Mouse (Mus musculus): Measurements from ENCODE around the gene Rb1. TPM values are rescaled to one million over a fixed set of nuclear protein-coding genes. Genes with fewer than 3 reads are reported as not detected.

The Rb1 gene
- polyA plus RNA-seq (2012; rRNA removed) = 12.8 and 13.7 TPM in 2 replicates

DNA sequence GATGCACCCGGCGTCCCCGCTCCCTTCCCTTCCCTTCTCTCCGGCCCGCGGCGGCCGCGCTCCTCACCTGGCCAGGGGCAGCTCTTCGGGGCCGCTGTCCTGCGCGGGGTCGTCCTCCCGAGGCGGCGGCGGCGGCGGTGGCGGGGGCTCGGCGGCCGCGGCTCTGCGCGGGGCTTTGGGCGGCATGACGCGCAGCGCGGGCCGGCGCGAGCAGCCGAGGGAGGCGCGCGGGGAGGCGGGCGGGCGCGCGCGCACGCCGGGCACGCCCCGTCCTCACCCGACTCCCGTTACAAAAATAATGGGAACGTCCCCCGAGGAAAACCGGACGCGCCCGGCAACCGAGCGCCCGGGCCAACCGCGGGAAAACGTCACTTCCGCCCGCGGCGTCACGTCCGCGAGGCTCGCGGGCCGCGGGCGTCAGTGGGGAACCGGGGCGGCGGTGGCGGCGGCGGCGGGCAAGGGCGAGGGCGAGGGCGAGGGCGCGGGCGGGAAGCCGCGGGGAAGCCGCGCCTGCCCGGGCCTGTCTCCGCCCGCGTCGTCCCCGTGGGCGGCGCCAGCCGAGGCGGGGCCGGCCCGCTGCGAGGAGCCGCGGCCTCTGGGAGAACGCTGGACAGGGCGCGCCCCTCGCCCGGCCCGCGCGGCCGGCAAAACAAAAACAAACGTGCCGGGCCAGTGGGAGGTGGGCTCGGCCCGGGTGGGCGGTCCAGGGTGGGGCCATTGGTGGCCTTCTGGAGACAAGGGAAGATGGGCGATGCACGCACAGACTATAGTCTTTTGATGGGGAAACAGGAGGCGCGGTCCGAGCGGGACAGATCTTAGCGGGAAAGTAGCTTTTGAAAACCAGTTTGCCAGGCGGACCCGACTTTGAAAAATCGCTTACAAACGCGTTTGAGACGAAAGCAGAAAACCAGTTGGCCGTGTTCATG, at the start of gene Rb1:
TSS of gene Rb1 (minus strand) at position 367 of the 926 bp plus-strand sequence.
- peak; percentile 84 for DNase-seq (ENCODE audit: low spot score)

DNA sequence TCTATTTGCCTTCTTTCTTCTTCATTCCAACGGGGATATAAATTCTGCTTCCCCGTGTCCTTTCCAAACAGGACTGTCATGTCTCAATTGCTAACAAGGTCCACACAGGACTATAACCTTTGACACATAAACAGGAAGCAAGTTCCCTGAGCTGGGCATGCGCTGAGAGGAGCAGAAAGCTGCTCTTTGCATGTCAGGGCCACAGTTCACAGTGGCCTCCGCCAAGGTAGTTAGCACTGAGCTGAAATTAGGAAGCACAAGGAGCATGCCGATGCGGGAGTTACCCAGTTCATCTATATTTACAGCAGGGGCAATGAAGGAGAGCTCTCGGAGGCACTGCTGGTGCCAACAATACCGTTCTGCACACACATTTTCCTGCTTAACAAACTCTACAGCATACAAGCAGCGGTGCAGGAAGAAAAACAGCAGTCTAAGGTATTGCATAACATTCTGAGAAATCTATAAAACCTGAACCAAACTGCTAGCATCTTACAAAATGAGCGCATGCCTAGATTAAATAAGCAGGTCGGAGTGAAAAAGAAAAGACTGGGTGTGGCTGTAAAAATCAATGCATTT, 48.8 kb upstream of the Rb1 start:
- no peak for DNase-seq (ENCODE audit: low spot score)

DNA sequence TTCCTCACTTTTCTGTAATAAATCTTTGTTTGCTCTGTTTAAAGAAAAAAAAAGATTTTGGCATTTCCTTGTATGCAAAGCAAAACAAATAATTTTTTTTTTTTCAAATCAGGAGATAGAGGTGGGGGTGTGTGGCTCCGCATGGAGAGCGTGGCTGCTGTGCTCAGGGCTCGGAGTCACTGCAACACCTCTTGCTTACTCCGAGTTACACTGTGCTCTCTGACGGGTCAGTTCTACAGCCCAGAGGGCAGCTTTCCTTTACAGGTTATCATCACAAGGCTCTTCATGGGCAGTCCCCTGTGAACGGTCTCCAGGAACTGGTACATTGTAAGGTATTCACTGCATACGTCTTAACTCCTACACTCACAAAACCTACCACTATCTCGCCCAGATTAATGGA, 48.0 kb upstream of the Rb1 start:
- DNase-seq (ENCODE audit: low spot score) = no peak

DNA sequence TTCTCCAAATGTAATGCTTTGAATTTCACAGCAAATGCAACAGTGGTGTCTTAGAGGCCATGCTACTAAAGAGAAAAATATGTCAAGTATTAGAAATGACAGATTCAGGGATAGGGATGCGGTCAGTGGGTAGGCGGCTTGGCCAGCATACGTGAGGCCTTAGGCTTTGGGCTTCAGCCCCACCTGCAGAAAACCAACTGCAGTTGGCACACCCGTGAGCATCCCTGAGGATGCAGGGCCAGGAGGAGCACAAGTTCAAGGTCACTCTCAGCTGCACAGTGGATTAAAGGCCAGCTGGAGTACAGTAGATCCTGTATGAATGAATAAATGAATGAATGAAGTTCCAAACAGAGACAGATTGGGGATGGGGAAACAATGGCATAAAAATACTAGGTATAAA, 47.4 kb upstream of the Rb1 start:
- DNase-seq (ENCODE audit: low spot score) = no peak

DNA sequence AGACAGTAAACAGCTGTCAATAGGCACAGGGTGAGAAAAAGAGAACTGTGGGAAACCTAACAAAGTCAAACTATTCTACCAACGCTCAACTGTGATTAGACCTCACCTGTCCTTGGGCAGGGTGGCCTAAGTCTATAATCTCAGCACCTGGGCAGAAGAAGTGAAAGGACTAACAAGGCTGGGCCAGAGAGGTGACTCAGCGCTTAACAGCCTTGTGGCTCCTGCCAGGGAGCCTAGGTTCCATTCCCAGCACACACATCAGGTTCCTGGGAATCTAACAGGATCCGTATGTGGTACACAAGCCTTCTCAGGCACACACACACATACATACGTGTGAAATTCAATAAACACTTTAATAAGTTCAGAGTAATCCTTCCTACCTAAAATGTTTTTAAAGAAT, 46.0 kb upstream of the Rb1 start:
- no peak for DNase-seq (ENCODE audit: low spot score)

DNA sequence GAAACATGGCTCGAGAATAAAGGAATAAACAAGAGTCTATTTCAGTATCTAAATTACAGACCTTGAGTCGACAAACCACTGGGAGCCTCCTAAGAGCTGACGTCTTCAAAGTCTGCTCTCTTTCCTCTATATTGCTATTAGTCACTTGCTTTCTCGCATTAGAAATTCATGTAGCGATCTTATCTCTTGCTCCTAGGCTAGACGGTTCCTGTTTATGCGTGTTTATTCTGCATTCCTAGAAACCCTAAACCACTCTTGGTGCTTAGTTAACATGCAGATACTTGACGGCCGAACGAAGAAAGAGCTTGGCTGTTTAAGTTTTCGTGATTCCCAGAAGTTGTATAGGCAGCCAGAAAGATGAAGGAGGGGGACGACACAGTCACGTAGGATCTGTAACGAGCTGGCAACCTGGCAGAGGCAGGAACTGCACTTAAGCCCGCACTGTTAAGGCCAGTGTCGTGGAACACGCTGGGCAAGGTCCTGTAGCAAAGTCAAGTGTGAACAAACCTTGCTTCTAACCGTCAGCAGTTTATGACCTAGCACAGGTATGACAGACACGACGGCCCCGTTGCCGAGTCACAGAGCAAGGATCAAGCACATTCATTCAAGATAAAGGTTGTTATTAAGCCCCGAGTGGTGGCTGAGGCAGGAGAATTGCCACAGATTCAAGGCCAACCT, 45.2 kb upstream of the Rb1 start:
- DNase-seq (ENCODE audit: low spot score) = no peak

DNA sequence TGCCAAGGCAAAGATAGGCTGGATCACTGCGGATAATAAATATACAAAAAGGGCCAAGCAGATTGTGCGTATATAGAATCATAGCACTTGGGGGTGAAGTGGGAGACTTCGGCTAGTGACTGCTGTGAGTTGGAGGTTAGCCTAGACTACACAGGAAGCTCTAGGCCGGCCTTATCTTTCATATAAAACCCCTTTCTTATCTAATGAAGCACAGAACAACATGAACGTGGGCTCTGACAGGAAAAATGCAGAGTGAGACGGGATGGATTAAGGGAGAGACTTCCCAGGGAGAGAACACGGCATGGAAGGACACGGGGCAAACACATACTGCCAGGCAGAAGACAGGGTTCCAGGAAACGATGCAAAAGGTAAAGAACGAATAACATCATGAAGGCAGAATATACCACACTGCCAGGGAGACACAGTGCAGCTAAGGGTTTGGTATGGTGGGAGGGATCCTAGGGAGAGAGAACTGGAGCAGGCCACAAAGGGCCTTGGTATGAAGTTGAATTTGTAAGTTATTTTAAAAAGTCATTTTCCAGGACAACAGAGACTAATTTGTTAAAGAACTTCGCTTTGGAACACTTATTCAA, 44.6 kb upstream of the Rb1 start:
- no peak for DNase-seq (ENCODE audit: low spot score)

DNA sequence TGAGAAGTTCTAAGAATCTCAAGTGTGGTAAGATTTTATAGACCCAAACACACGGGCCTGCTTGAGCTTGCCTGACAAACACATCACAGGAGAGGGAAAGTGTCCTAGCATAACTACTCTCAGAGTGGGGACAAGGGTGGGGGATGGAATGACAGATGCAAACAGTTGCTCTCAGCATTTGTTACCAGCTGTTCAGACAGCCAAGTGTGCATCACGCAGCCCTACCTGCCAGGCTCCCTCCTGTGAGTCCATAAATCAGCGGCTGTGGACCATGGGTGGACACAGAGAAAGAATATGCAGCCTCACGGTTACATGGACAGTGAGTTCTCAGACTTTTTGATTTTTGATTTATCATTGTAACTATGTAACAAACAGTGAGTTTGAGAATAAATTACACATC, 44.0 kb upstream of the Rb1 start:
- DNase-seq (ENCODE audit: low spot score) = no peak

DNA sequence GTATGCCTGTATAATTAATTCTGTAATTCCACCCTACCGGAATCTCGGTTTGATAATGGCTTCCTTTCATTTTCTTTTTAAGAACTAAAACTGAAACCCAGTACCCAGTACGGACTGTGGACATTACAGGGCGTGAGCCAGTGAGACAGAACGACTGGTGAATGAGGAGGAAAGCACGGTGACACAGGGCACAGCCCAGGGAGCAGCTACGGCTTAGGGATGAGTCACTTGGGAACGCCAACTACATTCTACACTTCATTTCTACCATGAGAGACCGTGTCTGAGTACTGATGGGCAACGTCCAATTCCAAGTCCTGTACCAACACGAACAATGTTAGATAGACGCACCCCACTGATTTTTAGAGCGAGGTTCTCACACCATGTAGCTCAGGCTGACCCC, 43.3 kb upstream of the Rb1 start:
- DNase-seq (ENCODE audit: low spot score) = no peak

DNA sequence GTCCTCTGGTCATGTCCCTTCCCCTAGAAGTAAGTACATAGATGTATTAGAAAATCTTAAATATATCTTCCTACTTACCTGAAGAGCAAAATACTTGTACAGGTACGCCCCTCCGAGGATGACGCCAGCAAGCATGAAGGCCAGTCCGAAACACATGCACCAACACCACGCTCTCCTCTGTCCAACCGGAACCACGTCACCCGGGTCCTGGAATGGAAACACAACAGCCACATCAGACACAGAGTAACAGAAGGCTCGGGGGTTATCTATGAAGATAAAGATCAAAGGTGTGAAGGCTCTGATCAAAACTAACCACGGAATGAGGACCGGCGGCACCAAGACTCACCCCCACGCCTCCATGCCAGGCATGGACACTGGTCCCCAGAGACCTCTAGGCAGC, 42.6 kb upstream of the Rb1 start:
- DNase-seq (ENCODE audit: low spot score) = no peak

DNA sequence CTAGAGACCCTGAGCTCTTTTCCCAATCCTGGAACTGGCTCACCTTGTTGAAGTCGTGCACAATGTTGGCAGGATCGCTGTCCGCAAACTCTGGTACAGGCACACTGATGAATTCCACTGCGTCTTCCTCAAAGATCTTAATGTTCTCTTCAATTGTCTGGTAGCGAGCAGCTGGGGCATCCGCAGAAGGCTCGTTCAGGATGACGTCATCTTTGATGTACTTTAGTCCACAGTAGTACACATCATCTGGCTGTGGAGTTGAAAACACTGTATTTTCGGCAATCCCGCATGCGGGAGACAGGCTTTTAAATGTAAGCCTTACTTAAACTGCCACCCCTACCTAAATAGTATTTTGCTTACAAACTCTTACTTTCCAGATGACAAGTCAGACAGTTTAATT, 40.7 kb upstream of the Rb1 start:
- no peak for DNase-seq (ENCODE audit: low spot score)

DNA sequence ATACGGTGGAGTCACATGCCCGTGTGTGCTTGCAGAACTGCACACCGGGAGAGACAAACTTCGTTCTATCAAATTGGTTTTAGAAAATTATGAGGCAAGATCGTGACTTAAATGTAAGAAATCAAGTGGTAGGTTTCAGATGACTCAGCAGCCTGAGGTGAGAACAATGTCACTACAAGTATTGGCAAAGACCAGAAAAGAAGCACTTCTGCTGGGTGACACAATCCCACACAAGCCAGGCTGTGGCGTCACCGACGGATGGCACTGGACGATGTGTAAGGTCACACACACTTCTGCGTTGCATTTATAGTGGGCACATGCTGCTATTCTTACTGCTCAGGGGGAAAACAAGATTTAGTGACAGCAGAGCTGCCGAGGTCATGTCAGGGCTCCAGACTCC, 38.2 kb upstream of the Rb1 start:
- no peak for DNase-seq (ENCODE audit: low spot score)

DNA sequence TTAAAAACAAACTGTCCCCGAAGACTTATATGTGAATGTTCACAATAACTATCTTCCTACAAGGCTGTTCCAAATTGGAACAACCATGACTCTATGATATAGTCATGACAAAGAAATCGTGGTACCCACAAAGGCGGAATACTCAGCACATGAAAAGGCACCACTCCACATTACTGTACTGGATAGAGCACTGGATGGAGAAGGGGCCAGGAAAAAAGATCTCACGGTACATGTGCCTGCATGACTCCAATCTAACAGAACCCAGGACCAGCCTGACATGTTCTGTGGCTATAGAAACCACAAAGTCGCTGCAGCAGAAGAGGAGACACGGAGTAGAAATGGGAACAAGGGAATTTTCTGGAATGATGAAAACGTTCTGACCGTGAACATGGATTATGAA, 29.1 kb upstream of the Rb1 start:
- no peak for DNase-seq (ENCODE audit: low spot score)

DNA sequence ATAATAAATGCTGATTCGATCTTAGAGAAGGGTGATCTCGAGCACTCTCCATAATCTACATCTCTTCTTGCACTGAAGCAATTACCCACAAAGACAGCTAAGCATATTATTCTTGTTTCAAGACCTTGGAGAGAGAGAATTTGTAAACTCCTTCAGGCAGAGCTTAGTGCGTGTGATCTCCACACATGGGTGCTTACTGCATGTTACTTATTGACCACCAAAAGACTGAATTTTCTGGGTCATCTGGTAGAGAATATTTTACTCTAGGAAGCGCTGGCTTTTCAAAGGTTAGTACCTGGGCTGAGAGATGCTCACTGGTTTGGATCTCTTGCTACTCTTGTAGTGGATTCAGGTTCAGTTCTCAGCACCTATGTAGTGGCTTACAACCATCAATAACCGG, 25.5 kb upstream of the Rb1 start:
- DNase-seq (ENCODE audit: low spot score) = no peak

DNA sequence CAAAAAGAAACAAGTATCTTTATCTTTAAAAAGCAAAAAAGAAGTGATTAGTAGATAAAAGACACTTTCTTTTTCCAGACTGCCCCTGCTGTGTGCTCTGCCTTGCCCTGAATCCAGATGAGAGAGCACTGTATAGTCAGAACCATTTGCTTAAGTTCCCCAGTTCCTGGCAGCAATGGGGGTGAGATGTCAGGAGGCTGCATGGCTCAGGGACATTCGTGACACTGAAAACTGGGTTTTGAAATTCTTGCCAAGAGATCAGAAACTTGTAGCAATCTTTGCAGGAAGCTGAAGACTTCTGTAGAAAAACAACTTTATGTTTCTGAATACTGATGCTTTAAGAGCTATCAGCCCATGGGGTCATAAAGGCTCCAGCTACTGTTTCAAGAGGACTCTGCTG, 24.4 kb upstream of the Rb1 start:
- DNase-seq (ENCODE audit: low spot score) = no peak

DNA sequence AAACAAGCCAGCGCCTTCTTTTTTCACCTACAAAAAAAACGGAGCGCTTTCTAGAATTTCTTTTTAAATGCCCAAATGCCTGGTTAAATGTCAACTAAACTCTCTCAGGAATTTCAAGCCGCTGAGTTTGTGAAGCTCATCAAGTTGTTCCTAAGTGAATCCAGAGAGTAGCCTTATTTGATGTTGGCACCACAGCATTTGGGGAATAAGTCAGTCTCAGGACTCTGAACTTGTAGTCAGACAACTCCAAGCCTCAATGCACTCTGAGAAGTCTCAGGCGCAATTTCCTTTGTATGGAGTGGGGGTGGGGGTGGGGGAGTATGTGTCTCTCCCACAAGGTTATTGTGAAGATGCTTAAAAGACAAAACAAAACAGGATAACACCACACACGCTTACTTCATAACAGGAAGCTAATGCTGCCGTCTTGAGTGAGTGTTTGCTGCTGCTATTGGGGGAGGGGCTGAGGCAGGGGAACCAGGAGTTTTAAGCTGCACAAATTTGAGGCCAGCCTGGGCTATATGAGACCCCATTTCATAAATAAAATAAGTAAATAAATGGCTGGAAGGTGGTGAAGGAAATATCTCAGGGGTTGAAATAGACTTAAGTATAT, 23.5 kb upstream of the Rb1 start:
- no peak for DNase-seq (ENCODE audit: low spot score)

DNA sequence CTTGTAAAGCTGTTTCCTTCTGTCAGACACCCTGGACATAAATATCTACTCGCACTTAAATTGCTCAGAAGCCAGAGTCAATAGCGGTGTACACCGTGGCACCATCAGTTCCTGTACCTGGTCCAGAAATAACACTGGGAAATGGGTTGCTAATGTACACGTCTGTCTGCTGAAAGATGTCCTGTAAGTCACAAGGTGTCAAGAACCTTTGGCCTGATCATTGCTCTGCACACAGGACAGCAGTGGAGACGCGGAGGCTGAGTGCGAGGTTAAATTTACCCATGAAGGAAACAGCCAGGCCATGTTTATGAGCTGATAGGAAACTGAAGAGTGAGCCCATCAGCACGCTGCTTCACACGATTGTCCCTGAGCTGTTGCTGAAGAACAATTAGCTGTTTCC, 21.7 kb upstream of the Rb1 start:
- DNase-seq (ENCODE audit: low spot score) = no peak

DNA sequence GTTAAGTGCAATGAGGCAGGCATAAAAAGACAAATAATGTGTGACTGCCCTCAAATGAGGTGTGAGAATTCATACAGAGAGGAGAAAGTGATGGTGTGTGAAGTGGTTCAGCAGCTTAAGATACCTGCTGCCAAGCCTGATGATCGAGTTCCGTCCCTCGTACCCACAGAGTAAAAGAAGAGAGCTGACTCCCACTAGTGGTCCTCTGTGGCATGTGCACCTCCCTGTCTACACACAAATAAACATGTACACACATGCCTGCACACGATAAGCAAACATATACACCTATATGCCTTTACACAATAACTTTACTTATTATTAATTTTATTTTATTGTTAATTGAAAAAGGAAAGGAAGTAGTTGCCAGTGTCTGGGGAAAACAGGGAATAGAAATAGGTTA, 20.0 kb upstream of the Rb1 start:
- DNase-seq (ENCODE audit: low spot score) = no peak

DNA sequence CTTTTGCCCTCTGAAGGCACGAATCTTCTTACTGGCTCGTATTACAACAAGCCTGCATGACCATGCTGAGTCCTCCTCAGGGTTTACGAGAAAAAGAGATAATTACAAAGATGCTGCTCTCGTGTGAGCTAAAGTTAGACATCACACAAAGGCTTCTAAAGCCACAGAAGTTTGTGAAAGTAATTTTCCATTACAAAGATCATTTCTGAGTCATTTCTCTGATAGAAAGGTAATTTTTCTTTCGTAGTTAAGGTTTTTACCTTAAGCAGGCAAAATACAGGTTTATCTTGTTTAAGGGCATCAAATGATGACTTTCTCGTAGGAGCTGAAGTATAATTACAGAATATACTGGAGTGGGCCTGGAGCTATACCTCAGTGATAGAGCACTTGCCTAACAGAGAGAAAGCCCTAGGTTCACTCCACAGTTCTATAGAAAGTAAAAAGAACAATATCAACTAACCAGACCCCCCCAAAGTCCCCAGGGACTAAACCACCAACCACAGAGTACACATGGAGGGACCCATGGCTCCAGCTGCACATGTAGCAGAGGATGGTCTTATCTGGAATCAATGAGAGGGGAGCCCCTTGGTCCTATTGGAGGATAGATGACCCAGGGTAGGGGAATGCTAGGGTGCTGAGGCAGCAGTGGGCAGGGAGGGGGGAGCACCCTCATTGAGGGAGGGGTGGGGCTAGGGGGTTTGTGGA, 14.6 kb upstream of the Rb1 start:
- DNase-seq (ENCODE audit: low spot score) = no peak

DNA sequence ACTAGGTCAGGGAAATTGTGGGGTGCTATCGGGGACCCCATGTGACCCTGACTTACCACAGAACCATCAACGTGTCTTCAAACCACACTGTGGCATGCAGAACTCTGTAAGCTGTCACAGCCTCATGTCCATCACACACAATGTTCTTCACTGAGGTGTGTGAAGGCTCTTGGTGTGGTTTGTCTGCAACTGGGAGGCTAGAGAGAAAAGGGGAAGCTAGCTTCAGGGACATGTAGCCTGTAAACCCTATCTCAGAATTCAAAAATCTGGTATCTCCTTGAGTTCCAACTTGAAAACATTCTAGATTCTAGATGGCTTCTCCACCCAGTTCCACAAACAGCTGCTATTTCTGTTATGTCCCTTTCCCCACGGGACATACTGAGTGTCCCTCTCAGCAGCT, 14.0 kb upstream of the Rb1 start:
- no peak for DNase-seq (ENCODE audit: low spot score)

DNA sequence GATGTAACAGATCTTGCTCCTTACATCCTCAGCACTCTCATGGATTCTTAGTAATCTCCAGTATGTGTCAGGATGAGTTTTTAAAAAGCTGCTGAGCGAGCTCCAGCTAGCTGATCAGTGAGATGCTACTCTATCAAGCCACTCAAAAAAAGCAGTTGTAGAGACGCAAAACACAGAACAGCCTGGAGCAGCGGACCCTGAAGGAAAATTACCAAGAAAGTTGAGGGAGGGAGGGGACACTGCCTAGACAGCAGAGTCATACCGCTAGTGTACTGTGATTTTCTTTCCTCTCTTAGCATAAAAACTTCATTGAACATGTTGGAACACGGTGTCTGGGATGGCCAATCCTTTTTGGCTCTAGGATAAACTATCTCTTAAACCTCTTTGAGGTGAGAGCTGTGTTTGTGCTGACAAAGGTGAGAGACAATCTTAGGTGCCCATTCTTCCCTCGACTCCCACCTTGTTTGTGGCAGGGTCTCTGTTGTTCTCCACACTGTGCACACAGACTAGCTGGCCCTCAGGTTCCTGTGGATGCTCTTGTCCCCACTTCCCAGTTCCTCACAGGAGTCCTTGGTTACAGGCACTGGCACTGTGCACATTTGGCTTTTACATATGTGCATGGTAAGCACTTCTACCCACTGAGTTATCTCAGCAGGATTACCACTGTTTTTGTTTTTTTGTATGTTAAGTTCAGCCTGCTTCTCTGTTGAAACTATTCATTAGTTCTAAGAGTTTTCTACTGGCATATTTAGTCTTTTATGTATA, 10.9 kb upstream of the Rb1 start:
- DNase-seq (ENCODE audit: low spot score) = no peak
